Mouse (Mus musculus) midbrain, embryonic 14.5 days (tissue): ENCODE measurements around the gene Sim2. TPM values are rescaled to one million over a fixed set of nuclear protein-coding genes. Genes with fewer than 3 reads are reported as not detected.

Experiments
- ATAC-seq: fragments of 200-750 bp; cut with Nextera tagmentation; 2 replicates; pipeline ENCODE4 v1.8.0; 2017; ENCODE audit warnings: moderate number of reproducible peaks, moderate library complexity; ENCODE audit not compliant: low FRiP score, low TSS enrichment
- DNase-seq: peaks from one replicate; pipeline ENCODE4 v3.0.0-alpha.2; 2015
- H3K27ac ChIP-seq: fragments of 300-500 bp; sonication (generic); replicated peaks from 2 replicates; pipeline ENCODE4 v1.5.1; 2014; ENCODE audit warnings: mild to moderate bottlenecking, low read depth, low read length, moderate library complexity
- H3K27me3 ChIP-seq: fragments of 300-500 bp; sonication (generic); 2 replicates; pipeline ENCODE4 v1.6.1; 2014; ENCODE audit warnings: low read length, control low read depth, mixed read lengths; ENCODE audit not compliant: control insufficient read depth, insufficient read depth
- H3K36me3 ChIP-seq: fragments of 300-500 bp; sonication (generic); 2 replicates; pipeline ENCODE4 v1.6.1; 2014; ENCODE audit warnings: low read length, control low read depth; ENCODE audit not compliant: control insufficient read depth, insufficient read depth
- H3K4me1 ChIP-seq: fragments of 300-500 bp; sonication (generic); 2 replicates; pipeline ENCODE4 v1.6.1; 2014; ENCODE audit warnings: mild to moderate bottlenecking, antibody characterized with exemption, low read length, control low read depth; ENCODE audit not compliant: control insufficient read depth, insufficient read depth
- H3K4me2 ChIP-seq: fragments of 300-500 bp; sonication (generic); 2 replicates; pipeline ENCODE4 v1.6.1; 2014; ENCODE audit warnings: mild to moderate bottlenecking, low read length, moderate library complexity
- H3K4me3 ChIP-seq: fragments of 300-500 bp; sonication (generic); replicated peaks from 2 replicates; pipeline ENCODE4 v1.5.1; 2014; ENCODE audit warnings: low read depth, low read length
- H3K9ac ChIP-seq: fragments of 300-500 bp; sonication (generic); replicated peaks from 2 replicates; pipeline ENCODE4 v1.6.1; 2014; ENCODE audit warnings: mild to moderate bottlenecking, low read length, moderate library complexity
- H3K9me3 ChIP-seq: fragments of 300-500 bp; sonication (generic); 2 replicates; pipeline ENCODE4 v1.6.1; 2016; ENCODE audit warnings: low read length, control low read depth, mixed read lengths; ENCODE audit not compliant: control insufficient read depth
- WGBS: fragments of 180-500 bp; shearing (Covaris S2); extraction: QIAGEN DNeasy Blood & Tissue Kit; methylation state at CpG from one replicate; pipeline ENCODE4 v1.1.7; 2014; 5-methylcytosine and 5-hydroxymethylcytosine counted together
- polyA plus RNA-seq: library from polyadenylated mRNA; unstranded; fragments of >200 nt; fragmentation: Nextera tagmentation; extraction: Ambion mirVana; gene quantifications from 2 replicates; pipeline ENCODE4 v1.2.1, GENCODE M21; 2014

Gene Sim2
- polyA plus RNA-seq, 1 experiment from 2014 or later = not detected

DNA sequence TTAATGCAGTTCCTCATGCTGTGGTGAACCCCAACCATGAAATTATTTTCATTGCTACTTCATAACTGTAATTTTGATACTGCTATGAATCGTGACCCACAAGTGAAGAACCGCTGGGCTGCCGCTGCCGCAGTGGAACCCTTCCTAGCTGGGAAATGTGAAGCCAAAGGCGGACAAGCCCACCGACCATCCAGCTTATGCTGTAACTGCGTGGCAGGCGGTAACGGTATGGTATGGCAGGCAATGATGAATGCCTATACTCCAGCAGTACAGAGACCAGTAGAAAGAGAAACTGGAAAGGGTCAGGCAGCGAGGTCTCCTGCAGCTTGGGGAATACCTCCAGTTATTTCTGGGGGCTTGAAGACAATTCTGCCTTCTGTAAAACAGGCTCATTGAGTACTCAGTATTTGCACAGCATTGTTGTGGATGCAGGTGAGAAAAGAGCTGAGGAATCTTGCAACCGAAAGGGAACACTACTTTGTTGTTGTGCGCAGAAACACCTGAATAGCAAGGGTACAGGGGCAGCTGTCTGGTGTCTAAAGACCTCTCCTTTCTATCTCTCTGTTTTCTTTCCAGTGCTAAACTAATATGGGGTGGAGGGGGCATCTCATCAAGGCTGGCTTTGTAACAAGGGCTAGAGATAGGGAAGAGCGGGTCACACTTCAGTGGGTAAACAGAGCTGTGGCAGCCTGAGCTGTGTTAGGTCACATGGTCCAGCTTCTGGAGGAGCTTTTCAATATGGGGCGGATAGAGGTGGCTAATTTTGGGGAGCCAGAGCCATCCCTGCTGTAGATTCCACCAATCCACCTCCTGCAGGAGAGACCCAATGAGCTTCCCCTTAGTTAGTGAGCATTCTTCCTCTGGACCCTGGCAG is 4.3 kb downstream of the Sim2 start:
- Histone ChIP-seq H3K27ac (no peak overlapping the region), H3K9me3 (no peaks in the 10 kb centered on the region), H3K9ac (no peak overlapping the region), H3K4me3 (no peak overlapping the region), H3K36me3 (no peaks in the 10 kb centered on the region), H3K4me1 (0 out of 2 replicates have a peak, but pooled peaks cover 10% of the 10 kb centered on the region), H3K27me3 (peaks cover 96% of the 10 kb centered on the region), H3K4me2 (no peak overlapping the region)
- 4% methylated on average over 14 of the region's 14 CpGs for WGBS
- ATAC-seq (no peak), DNase-seq (no peak)

DNA sequence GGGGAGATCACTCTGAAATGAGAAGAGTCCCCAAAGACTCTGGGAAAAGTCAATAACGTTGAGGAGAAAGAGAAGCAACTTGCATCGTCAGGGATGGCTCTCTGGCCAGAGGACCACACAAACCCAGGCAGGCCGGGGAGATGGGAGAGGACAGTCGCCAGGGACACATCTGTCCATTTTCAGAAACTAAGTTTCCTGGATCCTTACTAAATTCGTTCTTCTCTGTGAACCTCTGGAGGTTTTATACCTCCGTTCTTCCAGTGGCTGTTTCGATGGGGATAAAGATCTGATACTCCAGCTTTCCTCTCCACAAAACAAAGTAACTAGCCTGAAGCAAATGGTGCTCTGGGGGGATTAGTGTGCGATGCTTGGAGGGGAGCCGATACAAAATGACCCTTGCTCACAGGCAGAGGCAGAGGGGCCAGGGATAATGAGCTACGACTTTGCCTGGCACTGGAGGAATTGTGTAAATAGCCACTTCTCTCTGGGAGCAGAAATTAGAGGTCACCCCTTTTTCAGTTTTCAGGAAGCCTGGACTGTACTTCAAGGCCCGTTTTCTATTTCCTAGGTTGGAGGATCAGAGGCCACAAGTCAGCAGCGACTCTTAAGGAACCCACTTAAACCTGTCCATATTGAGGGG is 7.9 kb downstream of the Sim2 start:
- DNase-seq = no peak

DNA sequence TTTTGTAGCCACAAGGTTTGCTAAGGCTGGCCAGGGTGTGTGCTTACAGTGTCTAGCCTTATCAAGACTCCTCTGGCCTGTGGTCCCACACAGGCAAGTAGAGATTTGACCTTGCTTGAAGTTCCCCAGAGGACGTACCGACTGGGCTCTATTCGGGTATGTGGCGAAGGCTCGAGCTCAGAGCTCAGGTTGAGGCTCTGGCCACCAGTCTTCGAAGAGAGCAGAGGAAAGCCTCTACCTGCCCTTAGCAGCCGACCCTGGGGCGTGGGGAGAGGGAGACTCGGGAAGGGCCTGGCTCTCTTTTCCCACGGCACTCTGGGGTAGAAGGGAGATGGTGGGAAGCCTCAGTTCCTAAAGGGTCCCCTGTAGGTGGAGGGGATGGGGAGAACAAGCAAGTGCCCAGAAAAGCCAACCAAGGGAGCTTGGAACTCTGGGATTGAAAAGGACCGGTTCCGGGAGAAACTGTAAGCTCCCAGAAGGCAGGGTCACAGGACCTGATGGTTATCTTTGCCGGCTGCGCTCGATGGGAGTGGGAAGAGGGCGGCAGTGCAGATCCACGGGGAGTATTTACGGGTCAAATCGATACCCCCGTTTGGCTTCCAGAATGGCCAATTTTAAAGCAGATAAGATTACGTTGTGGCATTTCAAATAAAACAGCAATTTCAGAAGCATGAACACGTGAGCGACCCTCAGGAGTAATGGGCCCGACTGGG is 8.6 kb downstream of the Sim2 start:
- H3K4me3 ChIP-seq = no peak overlapping the region
- no peaks in the 10 kb centered on the region for H3K4me1 ChIP-seq
- H3K9ac ChIP-seq = no peak overlapping the region
- H3K36me3 ChIP-seq = no peaks in the 10 kb centered on the region
- no peak for DNase-seq
- H3K4me2 ChIP-seq = no peak overlapping the region
- no peak overlapping the region for H3K27ac ChIP-seq
- ATAC-seq = no peak
- 1% methylated on average over 24 of the region's 24 CpGs for WGBS
- H3K27me3 ChIP-seq = peaks cover 94% of the 10 kb centered on the region
- H3K9me3 ChIP-seq = no peaks in the 10 kb centered on the region

More for the DNA sequence above, 7.9 kb downstream of the Sim2 start:
- H3K4me3 ChIP-seq = no peak overlapping the region
- H3K4me1 ChIP-seq = no peaks in the 10 kb centered on the region
- no peak overlapping the region for H3K9ac ChIP-seq
- H3K4me2 ChIP-seq = no peak overlapping the region
- no peak for ATAC-seq
- WGBS = under 1% methylated on average over 12 of the region's 12 CpGs
- no peak overlapping the region for H3K27ac ChIP-seq
- H3K36me3 ChIP-seq = no peaks in the 10 kb centered on the region
- H3K9me3 ChIP-seq = no peaks in the 10 kb centered on the region
- peaks cover 94% of the 10 kb centered on the region for H3K27me3 ChIP-seq

DNA sequence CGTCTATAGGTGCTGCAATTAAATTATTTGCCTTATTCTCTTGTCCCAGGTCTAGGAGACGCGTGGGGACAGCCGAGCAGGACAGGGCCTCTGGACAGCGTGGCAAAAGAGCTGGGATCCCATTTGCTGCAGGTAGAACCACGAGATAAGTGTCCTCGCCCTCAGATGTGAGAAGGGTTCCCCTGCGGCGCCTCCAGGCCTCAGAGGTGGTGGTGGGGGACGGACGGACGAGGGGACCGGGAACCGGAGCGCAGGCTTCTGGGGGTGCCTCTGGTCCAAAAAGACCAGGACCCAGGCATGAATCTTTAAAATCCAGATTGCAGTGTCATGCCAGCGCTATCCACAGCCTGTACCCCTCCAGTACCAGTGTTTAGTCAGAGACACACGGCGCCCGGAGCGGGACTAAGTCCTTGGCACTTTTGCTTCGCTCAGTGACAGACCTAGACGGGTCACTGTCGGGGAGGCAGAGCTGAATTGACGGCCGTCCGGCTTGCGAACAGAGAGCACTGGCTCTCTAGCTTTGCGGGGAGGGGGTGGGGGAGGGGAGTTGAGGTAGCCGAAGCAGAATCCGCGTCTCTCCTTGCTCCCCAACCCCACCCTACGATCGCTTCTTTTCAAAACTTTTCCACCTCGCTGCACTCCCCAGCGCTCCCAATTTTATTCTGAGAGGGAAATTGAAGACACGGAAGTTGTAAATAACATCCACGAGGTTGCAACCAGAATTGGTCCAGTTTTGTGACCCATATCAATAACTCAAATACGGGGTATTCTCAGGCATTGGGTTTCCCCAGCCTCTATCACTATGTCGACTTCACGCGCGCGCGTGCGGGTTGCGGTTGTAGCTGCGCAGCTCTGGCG is 9.7 kb downstream of the Sim2 start:
- Histone ChIP-seq H3K36me3 (no peaks in the 10 kb centered on the region), H3K9me3 (no peaks in the 10 kb centered on the region), H3K4me1 (no peaks in the 10 kb centered on the region), H3K9ac (no peak overlapping the region), H3K27me3 (peaks cover 93% of the 10 kb centered on the region), H3K4me3 (no peak overlapping the region), H3K4me2 (no peak overlapping the region), H3K27ac (no peak overlapping the region)
- WGBS = under 1% methylated on average over 48 of the region's 48 CpGs
- ATAC-seq (no peak), DNase-seq (no peak)

DNA sequence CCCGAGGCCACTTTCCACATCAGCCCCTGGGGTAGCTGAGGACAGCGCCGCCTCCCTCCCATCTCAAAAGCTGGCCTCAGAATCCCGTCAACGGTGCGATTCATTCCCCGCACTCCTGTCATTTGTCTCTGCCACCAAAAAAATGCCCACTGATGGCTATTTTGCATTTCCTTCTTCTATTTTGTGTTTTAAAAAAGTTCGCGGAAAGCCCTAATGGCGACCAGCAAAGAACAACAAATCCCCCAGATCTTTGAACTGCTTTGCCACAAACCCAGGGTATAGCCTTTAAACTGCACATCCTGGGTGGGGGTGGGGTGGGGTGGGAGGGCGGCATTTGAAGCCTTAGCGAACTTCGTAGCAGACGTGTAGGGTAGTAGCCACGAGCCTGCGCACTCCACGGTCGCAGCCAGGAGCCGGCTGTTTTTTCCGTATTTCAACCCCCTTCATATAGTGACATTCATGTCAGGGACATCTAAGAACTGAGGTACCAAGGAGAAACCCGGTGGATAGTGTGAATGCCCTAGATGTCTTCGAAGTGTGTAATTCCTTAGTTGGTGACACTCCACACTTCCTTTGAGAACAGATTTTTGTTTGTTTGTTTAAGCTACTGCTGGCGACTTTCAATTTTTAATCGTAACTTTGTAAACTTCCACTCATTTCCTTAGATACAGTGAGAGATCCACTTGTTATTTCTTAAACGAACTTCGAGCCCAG is 10.5 kb downstream of the Sim2 start:
- H3K9ac ChIP-seq = no peak overlapping the region
- H3K9me3 ChIP-seq = no peaks in the 10 kb centered on the region
- H3K4me3 ChIP-seq = no peak overlapping the region
- WGBS = 1% methylated on average over 26 of the region's 26 CpGs
- no peaks in the 10 kb centered on the region for H3K4me1 ChIP-seq
- DNase-seq (peak; percentile 58), ATAC-seq (no peak)
- H3K4me2 ChIP-seq = no peak overlapping the region
- H3K27ac ChIP-seq = no peak overlapping the region
- H3K36me3 ChIP-seq = no peaks in the 10 kb centered on the region
- peaks cover 91% of the 10 kb centered on the region for H3K27me3 ChIP-seq

DNA sequence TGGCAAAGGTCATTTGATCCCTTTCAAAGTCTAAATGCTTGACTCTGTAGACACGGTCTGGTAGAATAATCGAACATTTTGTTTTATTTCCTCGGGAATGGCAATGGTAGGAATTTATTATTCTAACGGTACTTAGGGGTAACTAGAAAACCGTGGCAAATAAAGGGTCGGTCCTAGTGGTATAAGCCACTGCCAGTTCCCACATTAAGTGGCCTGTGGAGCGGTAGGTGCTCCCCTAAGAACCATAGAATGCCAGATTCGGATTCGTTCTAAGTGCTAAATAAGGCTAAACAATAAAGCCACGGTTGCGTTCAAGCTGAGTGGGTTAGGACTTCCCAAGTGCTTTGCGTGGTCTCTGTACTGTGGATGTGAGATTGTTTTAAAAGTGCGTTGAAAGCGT is 11.7 kb downstream of the Sim2 start:
- no peak overlapping the region for H3K9ac ChIP-seq
- no peaks in the 10 kb centered on the region for H3K9me3 ChIP-seq
- DNase-seq (peak; percentile 42), ATAC-seq (no peak)
- peaks cover 83% of the 10 kb centered on the region for H3K27me3 ChIP-seq
- no peaks in the 10 kb centered on the region for H3K4me1 ChIP-seq
- H3K36me3 ChIP-seq = no peaks in the 10 kb centered on the region
- no peak overlapping the region for H3K4me2 ChIP-seq
- 2% methylated on average over 14 of the region's 14 CpGs for WGBS
- H3K27ac ChIP-seq = no peak overlapping the region
- no peak overlapping the region for H3K4me3 ChIP-seq

DNA sequence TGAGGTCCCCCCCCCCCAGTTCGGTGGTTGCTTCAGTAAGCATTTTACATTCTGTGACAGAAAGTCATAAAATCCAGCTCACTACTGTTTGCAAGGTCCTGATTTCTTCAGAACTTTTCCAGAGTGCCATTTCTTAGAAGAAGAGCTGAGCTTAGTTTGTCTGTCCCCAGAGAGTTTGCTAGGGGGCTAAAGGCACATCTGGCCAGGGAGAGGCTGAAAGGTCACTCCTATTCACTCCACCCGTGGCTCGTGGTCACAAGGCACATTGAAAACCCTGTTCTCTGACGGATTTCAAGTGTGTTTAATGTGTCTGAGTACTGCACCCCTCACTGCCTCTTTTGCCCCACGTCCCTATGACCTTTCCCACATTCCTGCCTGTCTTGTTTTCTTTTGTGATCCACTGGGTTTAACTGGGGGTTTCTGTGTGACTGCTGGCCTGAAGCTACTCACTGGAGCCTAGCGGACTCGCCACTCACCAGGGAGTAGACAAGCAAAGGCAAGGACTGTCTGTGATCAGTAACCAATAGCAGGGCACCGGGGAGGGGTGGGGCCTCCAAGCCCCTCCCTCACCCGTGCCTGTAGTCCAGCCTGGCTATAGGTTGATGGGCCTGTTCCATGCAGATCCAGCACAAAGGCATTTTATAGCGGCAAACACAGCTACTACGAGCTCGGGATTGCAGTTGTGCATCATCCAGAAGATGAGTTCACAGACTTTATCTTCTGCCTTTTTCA is 13.2 kb downstream of the Sim2 start:
- Histone ChIP-seq H3K4me3 (no peak overlapping the region), H3K4me2 (no peak overlapping the region), H3K27ac (no peak overlapping the region), H3K9me3 (no peaks in the 10 kb centered on the region), H3K9ac (no peak overlapping the region), H3K4me1 (no peaks in the 10 kb centered on the region), H3K36me3 (no peaks in the 10 kb centered on the region), H3K27me3 (peaks cover 75% of the 10 kb centered on the region)
- DNase-seq = no peak
- no peak for ATAC-seq
- WGBS = 4% methylated on average over 12 of the region's 12 CpGs
